Mouse (Mus musculus) embryonic fibroblast, embryonic 13.5 days (primary cell): ENCODE measurements around the gene Klf16.

ENCODE experiments used
- CTCF ChIP-seq: IDR thresholded peaks from 2 replicates; pipeline ENCODE4 v1.5.1; 2011; ENCODE audit warnings: mild to moderate bottlenecking, control low read depth, low read length, moderate library complexity, borderline replicate concordance; ENCODE audit not compliant: insufficient read depth
- POLR2A ChIP-seq: IDR thresholded peaks from 2 replicates; pipeline ENCODE4 v1.6.1; 2011; ENCODE audit warnings: low read depth, mild to moderate bottlenecking, control low read depth, low read length, moderate library complexity

- TF ChIP-seq CTCF (no peak), POLR2A (peak; percentile 67)
These were observed 45.7 kb upstream of the Klf16 start, which contains the start of gene Csnk1g2 for GRCm38 (mm10) chr10:80622661-80623456.
